Mouse (Mus musculus) ovary, postnatal 36 days (tissue): ENCODE measurements at regions not wholly inside any gene's neighbourhood (a gene's known extent, or its start where the extent isn't known, plus 50 kb on each side); places are given as distances from the start of the nearest gene placed in this dataset.

Experiments
- DNase-seq: peaks from one replicate; pipeline ENCODE4 v3.0.0; 2022; ENCODE audit warnings: low spot score, mixed read lengths

DNA sequence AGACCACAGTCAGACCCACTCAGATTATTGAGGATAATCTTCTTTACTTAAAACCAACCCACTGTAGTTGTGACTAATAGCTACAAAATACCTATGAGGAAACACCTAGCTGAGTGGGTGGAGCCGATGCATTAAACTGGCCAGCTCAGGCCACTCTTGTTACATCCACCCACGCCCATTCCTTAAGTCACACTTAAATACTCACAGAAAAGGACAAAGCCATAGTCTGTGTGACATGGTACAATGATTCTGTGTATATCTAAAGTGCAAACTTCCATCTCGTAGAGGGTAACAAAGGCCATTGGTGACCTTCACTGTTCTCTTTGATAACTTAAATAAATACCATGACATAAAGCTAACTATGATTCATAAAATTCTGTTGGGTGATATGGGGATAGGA is 103.7 kb upstream of the Arhgap5 start:
- DNase-seq = no peak

DNA sequence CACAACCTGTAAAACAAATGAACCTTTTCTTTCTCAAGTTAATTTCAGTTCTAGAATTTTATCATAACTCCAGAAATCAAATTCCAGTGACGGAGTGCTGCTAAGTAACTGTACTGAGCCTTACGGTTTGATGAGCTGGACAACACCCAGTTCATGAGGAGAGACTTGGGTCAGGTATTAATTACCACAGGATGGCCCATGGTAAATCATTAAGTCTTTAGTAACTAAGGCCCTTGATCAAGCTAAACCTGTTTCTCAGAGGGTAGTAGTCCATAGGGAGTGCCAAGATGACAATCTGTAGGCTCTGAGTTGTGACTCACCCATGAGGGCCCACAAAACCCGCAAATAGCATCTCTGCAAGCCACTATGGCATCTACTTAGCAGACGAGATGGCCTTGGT is 101.1 kb upstream of the Arhgap5 start:
- DNase-seq = no peak

DNA sequence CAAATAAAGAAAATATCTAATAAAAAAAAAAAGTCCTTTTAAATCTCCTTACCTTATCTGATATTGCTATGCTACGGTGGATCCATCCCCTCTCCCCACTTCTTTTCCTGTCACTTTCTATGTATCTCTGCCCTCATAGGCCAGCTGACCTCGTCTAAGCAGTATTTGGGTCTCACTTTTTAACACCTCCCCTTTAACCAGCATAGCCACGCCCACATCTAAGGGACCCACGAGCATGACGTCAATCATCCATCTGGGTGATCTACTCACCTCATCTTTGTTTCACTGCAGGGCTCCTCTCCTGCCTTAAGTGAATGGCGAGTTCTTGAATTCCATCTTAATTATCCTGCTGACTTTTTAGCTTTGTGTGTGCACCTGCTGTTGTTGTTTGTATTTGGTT is 97.4 kb upstream of the Arhgap5 start:
- DNase-seq = no peak

DNA sequence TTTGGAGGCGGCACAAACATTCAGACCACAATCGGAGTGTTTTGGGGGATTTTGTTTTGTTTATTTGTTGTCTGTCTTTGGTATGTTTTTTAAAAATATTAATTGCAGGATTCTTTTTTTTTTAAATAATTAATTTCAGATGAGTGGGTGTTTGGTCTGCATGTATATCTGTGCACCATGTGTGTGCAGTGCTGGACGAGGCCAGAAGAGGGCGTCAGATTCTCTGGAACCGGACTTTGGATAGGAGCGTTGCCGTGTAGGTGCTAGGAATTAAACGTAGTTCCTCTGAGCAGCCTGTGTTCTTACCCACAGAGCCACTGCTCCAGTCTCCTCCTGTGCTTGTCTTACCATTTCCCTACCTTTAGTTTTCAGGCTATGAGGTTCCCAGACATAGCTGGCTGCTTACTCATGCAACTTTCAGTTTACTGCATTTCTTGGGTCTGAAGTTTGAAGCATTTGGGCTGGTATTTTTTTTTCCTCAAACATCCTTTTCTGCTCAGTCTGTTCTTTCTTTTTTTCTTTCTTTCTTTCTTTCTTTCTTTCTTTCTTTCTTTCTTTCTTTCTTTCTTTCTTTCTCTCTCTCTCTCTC is 95.4 kb upstream of the Arhgap5 start:
- DNase-seq = no peak

DNA sequence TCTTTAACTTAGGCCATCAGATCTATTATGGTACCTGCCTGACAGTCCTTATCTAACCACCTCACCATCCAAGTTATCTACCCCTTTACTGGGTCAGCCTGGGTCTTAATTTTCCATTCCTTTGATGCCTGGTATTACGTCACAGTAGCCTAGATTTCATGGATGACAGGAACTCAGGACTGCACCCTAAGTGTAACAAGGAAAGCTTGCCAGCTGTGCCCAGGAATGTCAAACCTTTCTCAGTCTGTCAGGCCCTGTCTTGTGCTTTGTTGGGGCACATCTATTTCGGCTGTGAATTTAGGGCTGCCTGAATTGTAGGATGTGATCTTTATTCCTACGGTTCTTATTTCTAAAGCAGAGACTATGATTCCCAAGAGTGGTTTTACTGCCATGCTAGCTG is 94.6 kb upstream of the Arhgap5 start:
- no peak for DNase-seq

DNA sequence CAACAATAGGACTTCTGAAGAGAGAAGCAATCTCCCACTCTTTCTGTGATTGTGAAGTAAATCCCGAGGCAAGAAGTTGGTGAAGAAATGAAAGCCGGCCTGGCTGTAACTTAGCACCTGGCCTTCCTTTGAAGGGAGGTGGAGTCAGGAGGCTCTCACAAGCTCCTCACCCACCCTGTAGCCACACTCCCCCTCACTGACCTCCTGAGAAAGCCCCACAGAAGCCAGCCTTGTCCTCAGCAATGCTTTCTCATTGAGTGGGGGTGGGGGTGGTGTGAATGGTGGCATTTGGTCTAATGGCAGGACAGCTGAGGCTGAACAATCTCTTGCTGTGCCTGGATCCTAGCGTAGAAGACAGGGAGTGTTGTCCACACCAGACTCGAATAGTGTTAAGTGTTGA is 91.6 kb upstream of the Arhgap5 start:
- DNase-seq = no peak

DNA sequence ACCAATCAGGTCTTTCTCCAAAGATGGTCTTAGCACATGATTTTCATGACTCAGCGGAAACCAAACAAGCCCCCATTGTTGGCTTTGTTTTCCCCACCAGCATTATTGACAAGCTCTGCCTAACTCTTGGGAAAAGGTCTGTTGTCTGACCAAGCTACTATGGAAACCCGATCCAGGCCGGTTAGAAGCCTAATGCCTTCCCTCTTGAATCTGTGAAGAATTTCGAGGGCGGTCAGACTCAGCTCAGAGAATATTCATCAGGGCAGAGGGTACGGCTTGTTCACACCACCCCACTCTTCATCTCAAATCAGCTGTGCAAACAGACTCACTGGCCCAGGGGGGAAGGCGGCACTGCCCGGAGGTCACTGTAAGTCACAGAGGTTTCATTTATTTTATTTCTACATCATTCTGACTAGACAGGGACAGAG is 90.7 kb upstream of the Arhgap5 start:
- DNase-seq = no peak

DNA sequence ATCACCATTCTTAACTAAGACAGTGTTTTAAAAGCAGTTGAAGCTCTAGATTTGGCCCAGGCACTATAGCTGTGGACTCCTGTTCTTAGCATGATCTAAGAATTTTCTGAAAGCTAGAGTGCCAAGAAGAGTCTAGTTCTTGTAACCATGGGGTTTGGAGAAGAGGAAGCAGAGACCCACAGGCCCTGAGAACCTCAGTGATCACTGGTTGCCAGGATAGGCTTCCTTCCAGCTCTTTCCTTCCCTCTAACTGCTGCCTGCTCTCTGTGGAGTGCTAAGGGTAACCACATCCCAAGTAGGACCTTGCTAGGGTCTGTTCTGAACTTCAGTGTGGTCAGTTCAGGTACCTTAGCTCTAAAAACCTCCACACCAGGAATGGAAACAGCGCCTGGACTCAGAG is 81.0 kb upstream of the Arhgap5 start:
- DNase-seq = no peak

DNA sequence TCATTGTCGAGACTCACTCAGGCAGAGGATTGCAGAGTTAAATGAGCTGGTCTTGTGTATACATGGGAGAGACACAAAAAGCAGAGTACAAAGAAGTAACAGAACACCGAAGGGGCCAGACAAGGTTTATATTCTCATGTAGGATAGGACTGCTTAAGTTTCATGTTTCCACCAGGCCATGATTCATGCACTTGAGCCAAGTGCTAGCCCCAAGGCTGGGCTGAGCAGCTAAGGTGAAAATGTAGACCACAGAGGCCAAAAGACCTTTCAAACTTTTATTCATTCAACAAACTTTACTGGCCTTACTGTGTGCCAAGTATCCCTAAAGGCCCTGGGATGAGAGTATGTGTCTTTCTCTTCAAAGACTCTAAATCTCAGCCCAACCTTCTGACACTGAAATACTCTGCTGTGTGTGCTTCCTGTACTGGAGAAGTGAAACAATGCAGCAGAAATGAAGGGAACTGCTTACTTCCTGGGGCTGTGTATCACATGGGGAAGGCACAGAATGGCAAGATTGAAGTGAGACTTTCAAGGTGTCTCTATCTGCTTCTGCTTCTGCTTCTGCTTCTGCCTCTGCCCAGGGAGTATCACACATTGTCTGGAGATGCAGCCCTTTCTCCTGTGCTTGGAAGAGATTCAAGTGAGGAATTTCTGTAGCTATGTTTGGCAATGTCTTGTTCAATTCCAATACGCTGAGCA is 79.3 kb upstream of the Arhgap5 start:
- no peak for DNase-seq

DNA sequence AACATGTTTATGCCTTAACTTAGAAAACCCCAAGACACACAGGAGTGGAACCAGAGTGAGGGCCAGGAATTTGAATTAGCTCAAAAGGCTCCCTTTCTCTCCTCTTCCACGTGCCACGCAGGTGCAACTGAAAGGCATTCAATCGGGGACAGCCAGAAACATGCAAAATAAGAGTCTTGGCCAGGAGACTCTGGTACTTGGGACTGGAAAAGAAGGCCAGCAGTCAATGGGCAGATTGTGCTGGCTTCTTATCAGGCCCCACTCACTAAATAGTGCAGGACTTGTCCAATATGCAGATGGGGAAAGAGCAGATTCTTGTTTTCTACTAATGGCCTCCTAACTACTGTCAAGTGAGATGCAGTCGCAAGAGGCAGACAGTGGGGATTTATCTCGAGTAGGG is 73.8 kb upstream of the Arhgap5 start:
- no peak for DNase-seq

DNA sequence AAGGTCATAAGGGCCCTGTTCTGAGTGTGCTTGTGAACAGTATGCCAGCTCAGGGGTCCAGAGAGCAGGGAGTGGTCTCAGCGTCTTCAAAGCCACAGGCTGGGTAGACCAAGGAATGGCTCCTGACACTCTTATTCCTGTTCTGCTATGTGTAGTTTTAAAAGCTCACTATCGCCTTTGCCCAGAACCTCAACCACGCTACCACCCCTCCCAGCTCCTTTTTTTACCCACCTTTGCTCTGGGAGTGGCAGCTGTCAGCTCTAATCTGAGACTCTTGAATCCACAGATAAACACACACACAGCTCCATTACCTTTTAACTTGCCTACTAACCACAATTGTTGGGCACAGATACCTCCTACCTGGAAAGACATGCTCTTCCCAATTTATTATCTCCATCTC is 71.8 kb upstream of the Arhgap5 start:
- no peak for DNase-seq

DNA sequence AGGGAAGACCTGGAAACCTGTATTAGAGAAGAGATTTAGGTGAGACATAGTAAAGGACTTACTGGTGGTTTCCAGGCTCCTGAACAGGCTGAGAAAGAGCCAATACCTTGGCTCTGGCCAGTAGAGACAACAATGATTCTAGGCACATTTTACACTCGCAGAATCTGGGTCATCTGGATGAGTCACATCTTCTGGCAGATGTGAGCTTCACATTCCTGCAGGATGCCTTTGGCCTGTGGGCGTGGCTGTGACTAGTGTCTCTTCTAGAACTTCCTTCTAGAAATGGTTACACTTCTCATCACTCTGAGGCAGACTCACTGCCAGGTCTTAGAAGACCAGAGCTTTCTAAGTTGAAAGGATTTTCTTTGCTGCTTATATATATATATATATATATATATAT is 69.8 kb upstream of the Arhgap5 start:
- DNase-seq = no peak

DNA sequence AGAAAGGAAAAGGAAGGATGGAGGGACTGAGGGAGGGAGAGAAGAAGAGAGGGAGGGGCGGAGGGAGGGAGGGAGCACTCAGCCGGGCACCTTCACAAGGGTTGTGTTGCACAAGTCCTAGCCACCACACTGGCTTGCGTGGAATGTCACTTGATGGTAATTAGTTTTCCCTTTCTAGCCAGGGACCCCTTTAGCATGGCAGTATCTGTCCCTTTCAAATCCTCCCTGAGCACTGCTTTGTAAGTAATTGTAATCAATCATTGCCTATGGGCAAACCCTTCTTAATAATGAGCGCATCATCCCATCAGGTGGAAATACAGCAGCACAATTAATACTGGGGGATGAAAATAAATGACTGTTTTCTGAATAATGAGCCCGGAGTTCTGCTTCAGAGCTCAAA is 68.5 kb upstream of the Arhgap5 start:
- DNase-seq = no peak

DNA sequence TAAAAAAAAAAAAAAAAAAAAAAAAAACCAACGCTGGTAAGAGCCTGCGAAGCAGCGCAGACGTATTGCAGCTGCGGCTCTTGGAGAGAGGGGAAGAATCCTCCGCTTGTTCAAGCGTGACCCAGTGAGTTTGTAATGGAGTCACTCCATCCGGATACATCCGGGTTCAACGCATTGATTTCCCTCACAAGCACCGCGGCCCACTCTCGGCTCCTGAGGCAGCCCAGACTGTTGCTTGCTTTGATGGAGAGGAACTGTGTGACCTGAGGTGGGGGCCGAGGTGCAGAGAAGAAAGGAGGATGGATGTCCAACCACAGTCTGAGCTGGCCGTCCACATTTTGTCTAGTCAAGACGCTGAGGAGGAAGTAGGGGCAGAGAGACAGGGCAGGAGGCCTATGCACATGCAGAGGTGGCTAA is 68.0 kb upstream of the Arhgap5 start:
- no peak for DNase-seq

DNA sequence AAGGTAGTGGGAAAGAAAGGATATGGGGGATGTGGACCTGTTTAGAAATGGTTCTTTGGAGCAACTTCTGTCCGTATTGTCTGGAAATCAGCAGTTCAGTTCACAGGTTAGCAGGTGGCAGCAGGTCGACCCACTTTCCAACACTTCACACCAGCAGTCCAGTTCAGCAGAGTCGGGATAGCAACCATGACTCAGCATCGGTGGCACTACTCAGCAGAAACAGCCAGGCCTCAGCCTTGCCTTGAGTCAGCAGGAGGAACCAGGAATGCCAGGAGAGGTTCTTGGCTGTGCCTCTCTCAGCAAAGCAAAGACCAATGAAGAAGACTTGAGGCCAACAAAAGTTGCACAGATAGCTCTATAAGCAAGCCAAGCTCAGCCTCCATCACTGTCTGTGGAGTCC is 66.8 kb upstream of the Arhgap5 start:
- no peak for DNase-seq

DNA sequence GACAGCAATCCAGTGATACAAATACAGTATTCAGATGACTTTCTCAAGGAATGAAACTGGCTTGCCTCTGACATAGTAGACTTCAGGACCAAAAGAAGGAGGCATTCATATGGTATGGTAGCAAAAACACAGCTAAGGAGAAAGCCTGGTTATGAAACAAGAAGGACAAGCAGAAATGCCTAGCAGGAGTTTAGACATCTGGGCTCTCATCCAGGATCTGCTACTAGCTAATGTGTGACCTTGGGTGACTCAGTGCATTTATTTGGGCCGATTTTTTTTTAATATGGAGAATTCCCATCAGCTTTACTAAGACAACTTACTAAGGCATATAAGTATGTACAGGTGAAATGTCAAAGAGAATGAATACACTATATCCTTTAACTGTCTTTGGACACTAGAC is 64.5 kb upstream of the Arhgap5 start:
- no peak for DNase-seq

DNA sequence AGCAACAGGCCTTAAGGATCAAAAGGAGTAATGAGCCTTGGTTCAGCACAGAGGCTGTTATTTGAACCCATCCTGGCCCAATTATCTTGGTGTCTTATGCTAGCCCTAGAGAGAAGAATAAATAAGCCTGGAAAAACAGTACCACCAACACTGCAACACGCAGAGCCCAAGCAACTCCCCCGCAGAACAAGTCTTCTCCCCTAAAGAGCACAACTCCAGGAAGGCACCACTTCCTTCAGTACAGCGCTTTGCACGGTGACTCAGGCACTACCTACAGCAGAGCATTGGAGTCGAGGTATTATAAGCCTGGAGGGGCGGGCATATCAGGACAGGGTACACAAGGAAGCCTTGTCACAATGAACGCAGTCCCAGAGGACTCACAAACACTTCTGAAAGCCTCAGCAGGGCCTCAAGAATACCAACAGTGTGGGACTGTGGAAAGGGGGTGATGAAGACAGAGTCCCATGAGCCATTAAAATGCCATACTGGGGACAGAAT is 62.9 kb upstream of the Arhgap5 start:
- DNase-seq = no peak

DNA sequence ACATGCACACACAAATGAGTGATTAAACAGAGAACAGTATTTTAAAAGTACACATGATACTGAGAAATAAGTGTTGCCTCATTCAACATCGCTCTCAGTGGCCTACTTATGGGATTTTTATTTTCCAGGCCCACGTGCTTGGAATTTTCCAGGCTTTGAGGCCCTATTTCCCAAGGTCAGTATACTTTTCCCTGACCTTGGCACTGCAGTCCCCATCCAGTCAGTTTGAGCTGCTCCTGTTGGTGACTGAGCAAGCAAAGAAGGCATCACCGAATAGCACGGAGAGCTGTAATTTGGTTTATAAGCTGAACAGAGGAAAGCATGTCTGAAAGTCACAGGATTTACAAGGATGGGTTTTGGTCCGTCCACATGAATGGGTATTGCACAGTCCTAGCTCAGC is 61.4 kb upstream of the Arhgap5 start:
- DNase-seq = no peak

DNA sequence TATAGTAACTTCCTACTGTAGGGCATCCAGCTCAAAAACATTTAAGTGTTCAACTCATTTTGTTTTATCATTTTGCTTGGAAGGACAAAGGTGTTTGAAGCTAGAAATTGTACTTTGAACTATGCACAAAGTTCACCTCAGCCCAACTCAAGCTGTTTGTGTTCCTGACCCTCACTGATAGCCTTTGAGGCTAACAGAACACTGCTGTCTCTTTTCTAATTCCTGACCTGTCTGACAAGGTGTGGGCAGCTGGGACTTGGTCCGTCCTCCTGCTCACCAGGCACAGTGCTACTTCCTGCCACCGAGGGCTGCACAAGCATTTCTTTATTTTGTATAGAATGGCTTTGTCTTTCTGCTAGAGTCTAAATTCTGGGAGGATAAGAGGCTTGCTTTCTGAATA is 58.0 kb upstream of the Arhgap5 start:
- no peak for DNase-seq

DNA sequence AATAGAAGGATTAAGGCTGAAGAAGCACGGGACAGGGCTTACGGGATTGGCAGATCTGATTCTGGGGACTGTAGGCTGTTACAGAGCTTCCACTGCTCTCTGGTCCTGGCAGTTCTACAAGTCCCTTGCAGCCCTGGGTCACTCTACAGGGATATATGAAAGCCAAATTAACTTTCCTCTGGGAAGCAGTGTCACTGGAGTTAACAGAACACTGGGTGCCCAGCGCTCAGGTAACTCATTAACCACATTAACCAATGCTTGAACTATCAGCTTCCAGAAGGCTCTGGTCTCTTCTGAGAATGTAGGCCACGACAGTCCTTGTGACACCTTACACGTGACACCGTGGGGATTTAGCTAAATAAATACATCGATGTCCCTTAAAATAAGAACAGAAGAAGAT is 57.3 kb upstream of the Arhgap5 start:
- no peak for DNase-seq

DNA sequence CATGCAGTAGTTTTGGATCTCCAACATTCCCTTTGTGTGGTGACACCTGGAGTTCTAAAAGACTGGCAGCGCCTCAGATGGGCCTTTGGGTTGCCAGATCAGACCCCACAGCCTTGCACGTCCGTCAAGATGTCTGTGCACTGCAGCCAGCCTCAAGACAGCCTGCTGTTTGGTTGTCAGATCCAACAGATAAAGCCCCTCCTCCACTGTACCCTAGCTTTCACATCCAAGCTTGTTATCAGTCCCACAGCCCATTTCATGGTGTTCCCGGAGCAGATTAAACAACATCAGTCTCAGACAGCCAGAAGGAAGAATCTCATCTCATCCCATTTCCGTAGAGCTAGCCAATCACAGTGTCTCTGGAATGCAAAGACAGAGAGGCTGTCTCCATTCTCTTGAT is 56.3 kb upstream of the Arhgap5 start:
- no peak for DNase-seq

DNA sequence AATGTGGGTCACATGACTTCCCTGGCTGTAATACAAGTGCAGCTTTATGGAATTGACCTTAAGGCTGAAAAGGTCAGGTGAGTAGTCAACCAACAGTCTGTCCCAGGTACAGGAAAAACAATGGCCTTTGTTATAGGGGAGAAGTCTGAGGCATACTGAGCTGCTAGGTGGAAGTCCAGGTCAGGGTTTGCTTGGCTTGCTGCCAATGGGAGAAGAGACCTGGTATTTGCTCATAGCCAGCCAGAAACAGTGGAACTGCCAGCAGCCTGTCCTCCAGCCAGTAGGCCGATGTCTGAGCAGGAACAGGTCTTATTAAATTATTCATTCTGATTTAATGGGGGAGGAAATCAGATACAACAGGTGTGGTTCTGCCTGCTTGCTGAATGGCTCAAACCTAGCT is 55.6 kb upstream of the Arhgap5 start:
- DNase-seq = no peak

DNA sequence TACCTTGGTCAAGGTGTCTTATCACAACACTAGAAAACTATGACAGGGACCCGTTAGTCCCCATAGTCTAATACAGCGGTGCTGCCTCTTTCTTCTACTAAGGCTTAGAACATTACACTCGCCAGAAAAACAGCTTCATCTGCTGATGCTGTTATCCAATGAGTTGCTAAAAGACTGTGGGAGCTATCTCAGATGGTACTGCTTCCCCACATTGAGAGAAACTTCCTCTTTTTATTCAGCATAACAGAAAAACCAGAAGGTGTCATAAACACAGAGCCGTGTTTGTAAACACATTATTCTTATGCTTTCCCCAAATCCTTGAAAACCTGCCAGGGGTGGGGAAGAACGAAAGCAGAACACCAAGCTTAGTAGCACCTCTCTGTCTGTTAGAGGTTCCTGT is 49.9 kb upstream of the Arhgap5 start:
- DNase-seq = no peak
